10 mouse cellular contexts compared by ENCODE assay signal in the genomic region with DNA sequence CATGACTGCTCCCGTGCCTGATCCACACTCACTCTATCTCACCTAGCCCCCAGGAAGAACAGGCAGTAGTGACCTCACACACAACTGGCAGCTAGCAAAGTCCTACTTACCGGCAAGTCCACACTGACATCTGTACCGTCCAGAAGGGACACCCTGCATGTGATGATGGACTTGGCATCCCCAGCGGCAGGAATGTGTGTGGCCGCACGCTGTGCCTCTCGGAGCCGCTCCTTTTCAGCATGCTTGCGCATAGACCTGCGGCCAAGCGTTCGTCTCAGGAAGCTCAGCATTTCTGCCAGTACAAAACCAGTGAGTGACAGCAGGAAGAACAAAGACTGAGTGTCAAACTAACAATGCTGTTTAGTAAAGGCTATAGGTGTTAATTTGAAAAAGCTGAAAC. TPM values are rescaled to one million over a fixed set of nuclear protein-coding genes. Genes with fewer than 3 reads are reported as not detected.
DNase-seq lines count a peak whose midpoint lies in the region; ATAC-seq and TF ChIP-seq lines count a peak whose summit lies in the region.
"Had no signal": no experiment of that assay in that cellular context is flagged by ENCODE, and none has a peak within 500 bp of the region (broad histone marks: within the 10 kb centered on the region; RNA-seq: fewer than 3 reads in every experiment).

No protein-coding gene starts in this region.

- H3K27me3 ChIP-seq in heart, embryonic 14.5 days (ENCODE audit: control insufficient read depth, insufficient read depth, low read length), result no peaks in the 10 kb centered on the region
- H3K27me3 ChIP-seq: embryonic facial prominence, embryonic 15.5 days; neural tube, embryonic 12.5 days had no signal

- H3K27ac ChIP-seq in gastrocnemius, adult 2 months, result no peak overlapping the region
- H3K27ac ChIP-seq in heart, embryonic 14.5 days (replicated peaks in 1 of 2; ENCODE audit: control insufficient read depth in 1 of 2, insufficient read depth in 1 of 2, low read depth in 2 of 2, low read length in 2 of 2), result no peak overlapping the region
- H3K27ac ChIP-seq: embryonic facial prominence, embryonic 15.5 days; neural tube, embryonic 12.5 days had no signal

- no peak overlapping the region for H3K9ac ChIP-seq in heart, embryonic 14.5 days (ENCODE audit: low read length)
- H3K9ac ChIP-seq: embryonic facial prominence, embryonic 15.5 days; neural tube, embryonic 12.5 days had no signal

- no peaks in the 10 kb centered on the region for H3K36me3 ChIP-seq in heart, embryonic 14.5 days (ENCODE audit: control insufficient read depth, insufficient read depth, low read length)
- H3K36me3 ChIP-seq: embryonic facial prominence, embryonic 15.5 days; neural tube, embryonic 12.5 days had no signal

- no peak for TF ChIP-seq CTCF in gastrocnemius, adult 2 months (IDR thresholded peaks at IDR 0.05)

- peak; percentile 56; the same call in 1 of the 2 replicates for ATAC-seq in heart, embryonic 14.5 days (ENCODE audit: insufficient number of reproducible peaks, insufficient read depth, low FRiP score, low read depth)
- no peak for ATAC-seq in CD4-positive, CD25-positive, alpha-beta regulatory T cell, adult 4 months

- WGBS in heart, embryonic 14.5 days, result 25% methylated on average over 12 of the region's 12 CpGs

- peak overlapping the region; percentile 17; the same call in 1 of the 2 replicates for H3K4me2 ChIP-seq in heart, embryonic 14.5 days (ENCODE audit: low read length)
- H3K4me2 ChIP-seq: embryonic facial prominence, embryonic 15.5 days; neural tube, embryonic 12.5 days had no signal

- H3K9me3 ChIP-seq in heart, embryonic 14.5 days (ENCODE audit: control insufficient read depth, low read length), result no peaks in the 10 kb centered on the region
- H3K9me3 ChIP-seq: embryonic facial prominence, embryonic 15.5 days; neural tube, embryonic 12.5 days had no signal

- intact Hi-C loops in gastrocnemius, adult 2 months (cut with DNase I), result no loop called here

- DNase-seq in gastrocnemius, adult 2 months, result peak; percentile 21
- no peak for DNase-seq in gastrocnemius, adult 18-20 months (ENCODE audit: low spot score)
- DNase-seq in cerebellum, postnatal 10 days, result peak; percentile 45 to 54
- peak; percentile 56 to 74 for DNase-seq in kidney, postnatal 4 days
- DNase-seq in thymus, postnatal 0 days (ENCODE audit: low spot score), result no peak
- no peak for DNase-seq in frontal cortex, postnatal 10 days (ENCODE audit: low spot score in 2 of 2)

- peaks cover 0 to 3% of the 10 kb centered on the region in 2 experiments; a peak in 3 of 4 replicates for H3K4me1 ChIP-seq in heart, embryonic 14.5 days (ENCODE audit: control insufficient read depth in 2 of 2, insufficient read depth in 2 of 2, low read length in 2 of 2)
- H3K4me1 ChIP-seq: embryonic facial prominence, embryonic 15.5 days had no signal

- H3K4me3 ChIP-seq in gastrocnemius, adult 2 months, result no peak overlapping the region
- no peak overlapping the region for H3K4me3 ChIP-seq in heart, embryonic 14.5 days (ENCODE audit: control insufficient read depth in 1 of 2, insufficient read depth in 1 of 2, low read depth in 1 of 2, low read length in 2 of 2)
- H3K4me3 ChIP-seq: embryonic facial prominence, embryonic 15.5 days; neural tube, embryonic 12.5 days had no signal

RNA-seq across cellular contexts. Expression of a gene that starts 6.4 kb away (rescaled TPM):
- total RNA-seq in gastrocnemius, adult 2 months (2021), result 1 to 10 TPM; 3.2 to 3.9 TPM
- total RNA-seq in gastrocnemius, adult 18-20 months (2021), result 1 to 10 TPM; 4.1 to 4.5 TPM
- polyA plus RNA-seq in heart, embryonic 14.5 days (2014; fragmentation: Nextera tagmentation; extraction: Ambion mirVana), result 15.3 and 16.8 TPM in 2 replicates
- 1 to 10 TPM in 1 of 2 experiments, under 1 TPM in 1; 0.96 to 1.4 TPM for polyA plus RNA-seq in CD4-positive, CD25-positive, alpha-beta regulatory T cell, adult 4 months (2017; shearing (Covaris generic))
- polyA plus RNA-seq in thymus, postnatal 0 days (2015; fragmentation: Nextera tagmentation; extraction: Ambion mirVana), result 8.1 and 9.8 TPM in 2 replicates

Comparison
In these comparisons a context has a peak if more than half of its experiments do, and no peak if none do; other contexts are left out.
1. DNase-seq: peak in gastrocnemius, adult 2 months (single experiment), cerebellum, postnatal 10 days (2 of 2) and kidney, postnatal 4 days (2 of 2); none in gastrocnemius, adult 18-20 months (single experiment), thymus, postnatal 0 days (single experiment) and frontal cortex, postnatal 10 days (0 of 2).